Mouse (Mus musculus) cerebellum, adult 2 months (tissue): ENCODE data around the gene Dyx1c1. TPM values are rescaled to one million over a fixed set of nuclear protein-coding genes. Genes with fewer than 3 reads are reported as not detected.

Experiments used
- DNase-seq, 2 experiments: peaks; one replicate each; pipeline ENCODE4 v3.0.0; 2021
- H3K27ac ChIP-seq: fragments of 200-500 bp; 2 replicates; pipeline ENCODE4 v1.5.1; 2012; ENCODE audit warnings: low read length, control low read depth, inconsistent platforms; ENCODE audit not compliant: insufficient read depth
- H3K27me3 ChIP-seq: fragments of 200-500 bp; 2 replicates; pipeline ENCODE4 v1.6.1; 2012; ENCODE audit warnings: inconsistent platforms, mild to moderate bottlenecking, low read length, moderate library complexity; ENCODE audit not compliant: control insufficient read depth, insufficient read depth
- H3K4me1 ChIP-seq: fragments of 200-500 bp; 2 replicates; pipeline ENCODE4 v1.6.1; 2011; ENCODE audit warnings: low read length; ENCODE audit not compliant: control insufficient read depth, insufficient read depth
- H3K4me3 ChIP-seq: fragments of 200-500 bp; replicated peaks from 2 replicates; pipeline ENCODE3; 2011; ENCODE audit warnings: mild to moderate bottlenecking, low read depth, low read length, control low read depth; ENCODE audit not compliant: insufficient read depth
- CTCF ChIP-seq: fragments of 200-500 bp; IDR thresholded peaks from 2 replicates; pipeline ENCODE4 v1.5.1; 2011; ENCODE audit warnings: low read depth, mild to moderate bottlenecking, control low read depth, low read length, moderate library complexity, borderline replicate concordance; ENCODE audit not compliant: insufficient read depth
- POLR2A ChIP-seq: fragments of 200-500 bp; IDR thresholded peaks from 2 replicates; pipeline ENCODE4 v1.6.1; 2011; ENCODE audit warnings: low read length, control low read depth, borderline replicate concordance; ENCODE audit not compliant: insufficient read depth
- WGBS: fragments of 180-500 bp; shearing (Covaris S2); methylation state at CpG from one replicate; pipeline ENCODE4 v1.1.7; 2018; 5-methylcytosine and 5-hydroxymethylcytosine counted together
- polyA plus RNA-seq: library from polyadenylated mRNA; depleted of rRNA; stranded (reverse); fragments of >200 nt; gene quantifications from 2 replicates; pipeline ENCODE4 v1.2.3, GENCODE M21; 2012

Dyx1c1 gene
- polyA plus RNA-seq, 1 experiment, result 1.7 TPM

DNA sequence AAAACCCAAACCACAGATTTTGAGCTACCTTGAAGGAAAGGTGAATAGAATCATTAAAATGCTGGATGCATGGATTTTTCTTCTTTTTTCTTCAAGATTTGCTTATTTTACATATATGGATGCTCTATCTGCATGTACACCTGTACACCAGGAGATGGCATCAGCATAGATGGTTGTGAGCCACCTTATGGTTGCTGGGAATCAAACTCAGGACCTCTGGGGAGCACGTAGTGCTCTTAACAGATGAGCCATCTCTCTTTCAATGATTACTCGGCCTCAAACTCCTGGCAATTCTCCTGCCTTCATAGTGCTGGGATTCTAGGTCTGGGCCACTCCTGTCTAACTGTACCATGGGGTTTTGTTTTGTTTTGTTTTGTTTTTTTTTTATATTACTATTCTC lies 24.5 kb downstream of the Dyx1c1 start:
- TF ChIP-seq CTCF (no peak), POLR2A (no peak)
- no peak overlapping the region for H3K27ac ChIP-seq

DNA sequence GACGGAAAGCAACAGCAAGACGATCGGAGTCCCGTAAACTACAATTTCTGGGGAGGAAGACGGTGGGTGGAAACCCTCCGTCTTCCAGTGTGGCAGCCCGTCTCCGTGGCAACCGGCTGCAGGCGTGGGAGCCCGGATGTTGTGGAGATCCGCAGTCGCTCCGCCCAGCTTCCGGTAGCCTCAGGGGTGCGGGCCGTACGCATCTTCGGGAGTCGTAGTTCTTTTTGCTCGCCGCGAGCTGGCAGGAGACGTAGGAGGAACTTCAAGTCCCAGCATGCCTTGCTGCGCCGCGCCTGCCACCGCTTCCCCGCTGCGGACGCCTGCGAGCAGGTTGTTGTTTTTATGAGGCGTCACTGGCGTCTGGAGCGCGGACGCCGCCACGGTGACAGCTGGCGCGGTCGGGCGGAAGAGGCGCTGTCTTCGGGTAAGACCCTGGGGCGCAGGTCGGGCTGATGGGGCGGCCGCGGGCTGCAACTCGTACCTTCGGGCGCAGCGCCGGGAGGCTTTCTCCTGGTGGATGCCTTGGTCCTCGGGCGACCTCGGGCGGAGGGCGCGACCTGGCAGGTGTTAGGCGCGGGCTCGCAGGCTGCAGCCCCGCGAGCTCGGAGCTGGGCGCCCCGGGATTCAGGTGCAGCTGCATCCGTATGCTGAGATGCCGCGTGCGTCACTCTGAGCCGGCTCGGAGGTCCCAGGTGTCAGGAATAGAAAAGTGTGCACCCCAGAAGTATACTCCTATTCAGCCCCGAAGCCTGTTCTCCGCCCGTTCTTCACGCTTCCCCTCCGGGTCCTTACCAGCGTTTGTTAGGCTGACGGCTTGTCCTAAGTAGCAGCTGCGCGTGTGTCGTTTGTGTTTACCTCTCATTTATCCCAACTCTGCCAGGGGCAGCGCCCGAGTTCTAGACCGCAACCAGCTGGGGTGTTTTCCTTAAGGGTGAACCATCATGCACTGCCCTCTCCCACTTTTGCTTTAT lies 26.9 kb downstream of the Dyx1c1 start, which contains the start of the genes Ccpg1os and Ccpg1:
TSS of gene Ccpg1os (minus strand) at position 133 of the 971 bp plus-strand sequence.
TSS of gene Ccpg1 (plus strand) at position 180 of the 971 bp plus-strand sequence.
- peaks cover 3% of the 10 kb centered on the region; the same call in 1 of the 2 replicates for H3K4me1 ChIP-seq
- TF ChIP-seq CTCF (no peak), POLR2A (peak; percentile 77)
- WGBS, result under 1% methylated on average over 87 of the region's 88 CpGs
- H3K27ac ChIP-seq, result peak within 1 kb of the TSS; percentile 88
- H3K4me3 ChIP-seq, result peak within 1 kb of the TSS; percentile 96
- DNase-seq, result peak; percentile 97 to 98
- H3K27me3 ChIP-seq, result no peaks in the 10 kb centered on the region

More for the DNA sequence above, 24.5 kb downstream of the Dyx1c1 start:
- Histone ChIP-seq H3K4me1 (no peaks in the 10 kb centered on the region; the same call in 1 of the 2 replicates), H3K27me3 (no peaks in the 10 kb centered on the region), H3K4me3 (no peak overlapping the region)
- 57% methylated on average over 2 of the region's 2 CpGs for WGBS
- DNase-seq, result no peak

DNA sequence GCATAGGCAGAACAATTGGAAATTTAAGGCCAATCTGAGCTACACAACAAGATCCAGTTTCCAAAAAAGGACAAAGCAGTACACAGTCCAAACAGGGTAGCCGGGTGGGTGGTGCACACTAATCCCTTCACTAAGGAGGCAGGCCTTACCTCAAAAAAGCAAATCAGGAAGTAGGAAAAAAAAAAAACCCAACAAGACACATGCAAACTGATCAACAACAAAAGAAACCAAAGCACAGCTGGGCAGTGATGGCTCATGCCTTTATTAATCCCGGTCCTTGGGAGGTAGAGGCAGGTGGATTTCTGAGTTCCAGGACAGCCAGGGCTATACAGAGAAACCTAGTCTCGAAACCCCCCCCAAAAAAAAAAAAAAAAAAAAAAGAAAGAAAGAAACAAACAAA lies 29.1 kb downstream of the Dyx1c1 start:
- WGBS, result 61% methylated on average over 3 of the region's 3 CpGs
- Histone ChIP-seq H3K27me3 (no peaks in the 10 kb centered on the region), H3K27ac (no peak overlapping the region), H3K4me3 (no peak overlapping the region), H3K4me1 (peaks cover 3% of the 10 kb centered on the region; the same call in 1 of the 2 replicates)
- no peak for TF ChIP-seq POLR2A
- TF ChIP-seq CTCF, result no peak
- DNase-seq, result no peak

DNA sequence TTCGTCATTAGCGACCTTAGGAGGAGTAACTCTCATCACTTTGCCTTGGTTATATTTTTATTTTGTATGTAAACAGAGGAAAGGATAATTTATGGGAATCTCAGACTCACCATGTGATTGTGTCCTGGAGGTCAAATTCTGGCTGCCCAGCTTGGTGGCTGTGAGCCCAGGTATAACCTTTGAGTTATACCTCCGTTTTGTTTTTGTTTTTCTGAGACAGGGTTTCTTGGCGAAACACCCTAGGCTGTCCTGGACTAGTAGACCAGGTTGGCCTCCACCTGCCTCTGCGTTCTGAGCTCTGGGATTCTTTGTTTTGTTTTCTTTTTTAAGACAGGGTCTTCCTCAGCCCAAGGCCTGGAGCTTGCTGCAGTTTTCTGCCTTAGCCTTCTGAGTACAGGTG lies 30.1 kb downstream of the Dyx1c1 start:
- Histone ChIP-seq H3K27me3 (no peaks in the 10 kb centered on the region), H3K4me1 (peaks cover 3% of the 10 kb centered on the region; the same call in 1 of the 2 replicates), H3K27ac (no peak overlapping the region), H3K4me3 (no peak overlapping the region)
- 69% methylated on average over 5 of the region's 5 CpGs for WGBS
- no peak for DNase-seq
- TF ChIP-seq POLR2A (no peak), CTCF (no peak)

DNA sequence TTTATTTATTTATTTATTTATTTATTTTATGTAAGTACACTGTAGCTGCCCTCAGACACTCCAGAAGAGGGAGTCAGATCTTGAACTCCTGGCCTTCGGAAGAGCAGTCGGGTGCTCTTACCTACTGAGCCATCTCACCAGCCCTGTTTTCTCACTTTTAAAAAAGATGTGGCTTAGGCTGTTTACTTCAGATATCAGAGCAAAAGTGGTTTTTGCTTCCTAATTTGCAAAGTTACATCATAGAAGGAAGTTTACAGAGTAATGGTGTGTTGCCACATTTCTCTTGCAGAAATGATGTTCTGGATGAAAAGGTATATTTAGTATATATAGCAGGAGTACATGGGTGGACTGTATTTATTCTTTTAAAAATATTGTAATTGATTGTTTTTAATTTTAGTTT lies 32.8 kb downstream of the Dyx1c1 start:
- no peak for DNase-seq
- WGBS, result 94% methylated on average over 2 of the region's 2 CpGs
- Histone ChIP-seq H3K27me3 (no peaks in the 10 kb centered on the region), H3K27ac (no peak overlapping the region), H3K4me1 (peaks cover 3% of the 10 kb centered on the region; the same call in 1 of the 2 replicates), H3K4me3 (no peak overlapping the region)
- TF ChIP-seq CTCF, result no peak
- no peak for TF ChIP-seq POLR2A

DNA sequence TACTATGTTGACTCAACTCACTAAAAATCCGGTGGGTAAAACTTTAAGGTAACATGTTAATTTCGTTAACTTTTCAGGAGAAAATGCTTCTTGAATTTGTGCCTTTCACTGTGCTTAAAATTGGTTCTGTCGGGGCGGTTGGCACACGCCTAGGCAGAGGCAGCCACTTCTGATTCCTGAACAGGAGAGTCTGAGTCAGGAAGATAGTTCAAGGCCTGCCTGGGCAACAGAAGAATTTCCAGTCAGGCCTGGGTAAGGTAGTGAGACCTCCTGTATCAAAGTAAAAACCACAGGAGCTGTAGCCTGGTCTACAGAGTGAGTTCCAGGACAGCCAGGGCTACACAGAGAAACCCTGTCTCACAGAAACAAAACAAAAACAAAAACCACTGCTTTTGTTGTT lies 34.0 kb downstream of the Dyx1c1 start:
- H3K27me3 ChIP-seq, result no peaks in the 10 kb centered on the region
- H3K4me3 ChIP-seq, result no peak overlapping the region
- 85% methylated on average over 5 of the region's 5 CpGs for WGBS
- H3K27ac ChIP-seq, result no peak overlapping the region
- DNase-seq, result no peak
- H3K4me1 ChIP-seq, result peaks cover 3% of the 10 kb centered on the region; the same call in 1 of the 2 replicates
- TF ChIP-seq CTCF, result no peak

DNA sequence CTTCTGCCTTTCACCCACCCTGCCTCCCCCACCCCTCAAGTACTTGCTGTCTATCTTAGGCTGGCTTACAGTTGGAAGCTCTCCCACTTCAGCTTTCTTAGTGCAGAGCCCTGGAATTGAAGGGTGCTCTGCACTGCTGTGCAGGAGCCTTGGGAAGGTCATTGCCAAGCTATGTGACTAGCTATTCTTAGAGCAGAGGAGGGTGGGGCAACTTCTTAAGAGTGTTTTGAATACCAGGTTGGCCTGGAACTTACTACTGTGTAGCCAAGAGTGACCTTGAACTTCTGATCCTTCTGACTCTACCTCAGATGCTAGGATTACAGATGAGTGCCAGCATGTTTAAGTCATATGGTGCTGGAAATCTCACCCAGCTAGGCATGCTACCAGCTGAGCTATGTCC lies 37.6 kb downstream of the Dyx1c1 start:
- no peaks in the 10 kb centered on the region for H3K27me3 ChIP-seq
- TF ChIP-seq POLR2A, result no peak
- TF ChIP-seq CTCF, result no peak
- no peak overlapping the region for H3K4me3 ChIP-seq
- DNase-seq, result no peak
- no peak overlapping the region for H3K27ac ChIP-seq
- no peaks in the 10 kb centered on the region for H3K4me1 ChIP-seq

DNA sequence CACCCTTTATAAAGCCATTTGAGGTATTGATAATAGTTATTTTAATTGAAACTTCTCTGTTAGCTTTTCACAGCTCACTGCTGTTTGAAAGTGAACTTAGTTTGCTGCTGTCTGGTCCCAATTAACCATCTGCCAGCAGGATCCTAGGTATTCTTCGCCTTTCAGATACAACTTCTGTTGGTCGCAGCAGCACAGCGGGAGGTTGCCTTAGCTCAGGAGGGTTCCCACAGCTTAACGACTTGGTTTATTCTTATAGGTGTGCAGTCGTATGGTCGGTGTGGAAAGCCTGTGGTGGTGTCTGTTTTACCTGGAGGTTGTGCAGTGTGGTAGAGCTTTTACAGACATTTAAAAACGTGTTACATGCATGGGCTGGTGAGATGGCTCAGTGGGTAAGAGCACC lies 38.2 kb downstream of the Dyx1c1 start:
- no peaks in the 10 kb centered on the region for H3K27me3 ChIP-seq
- no peaks in the 10 kb centered on the region for H3K4me1 ChIP-seq
- no peak overlapping the region for H3K27ac ChIP-seq
- no peak overlapping the region for H3K4me3 ChIP-seq
- TF ChIP-seq CTCF (no peak), POLR2A (no peak)
- WGBS, result 55% methylated on average over 7 of the region's 7 CpGs
- DNase-seq, result no peak
